Mouse (Mus musculus): ENCODE measurements around the gene Kcna3. TPM values are rescaled to one million over a fixed set of nuclear protein-coding genes. Genes with fewer than 3 reads are reported as not detected.

Gene Kcna3
- polyA plus RNA-seq, 2 experiments: 0.51 to 0.58 TPM

DNA sequence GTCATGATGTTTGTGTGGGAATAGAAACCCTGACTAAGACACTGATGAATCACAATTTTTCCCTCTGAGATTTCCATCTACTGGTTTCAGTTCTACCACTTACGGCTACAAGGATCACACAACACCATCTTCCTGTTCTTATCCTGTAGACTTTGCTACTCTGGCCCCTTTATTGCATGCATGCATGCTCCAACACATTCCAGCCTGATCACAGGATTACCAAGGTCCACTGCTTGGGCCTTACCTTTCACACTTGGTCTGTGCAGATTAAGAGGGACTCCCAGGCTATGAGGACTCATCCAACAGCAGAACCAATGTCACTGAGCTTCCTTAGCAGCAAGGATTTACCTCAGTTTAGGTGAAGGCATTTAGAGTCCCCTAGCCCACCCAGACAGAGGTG is 39.7 kb downstream of the Kcna3 start:
- no peaks in the 10 kb centered on the region for H3K4me1 ChIP-seq (replicated peaks; ENCODE audit: control insufficient read depth in 2 of 2, insufficient read depth in 2 of 2, low read length in 1 of 2)
- 60% methylated on average over 1 of the region's 1 CpGs for WGBS (ENCODE audit: insufficient replicate concordance)
- H3K36me3 ChIP-seq (replicated peaks; ENCODE audit: control insufficient read depth, insufficient read depth, low read depth): no peaks in the 10 kb centered on the region
- no peak for TF ChIP-seq EP300 (IDR thresholded peaks at IDR 0.05; ENCODE audit: low read depth)
- no peak for TF ChIP-seq CTCF (IDR thresholded peaks at IDR 0.05; ENCODE audit: low read depth)
- no peaks in the 10 kb centered on the region for H3K9me3 ChIP-seq (ENCODE audit: control insufficient read depth, low read length)
- H3K4me2 ChIP-seq (ENCODE audit: low read depth): no peak overlapping the region
- H3K27me3 ChIP-seq (ENCODE audit: control insufficient read depth, insufficient read depth, low read length): no peaks in the 10 kb centered on the region
- H3K27ac ChIP-seq: no peak overlapping the region
- no peak for DNase-seq (ENCODE audit: low read depth in 3 of 3, low spot score in 3 of 3)
- no peak overlapping the region for H3K4me3 ChIP-seq (ENCODE audit: insufficient read depth in 1 of 2, low read depth in 2 of 2, low read length in 2 of 2)
- H3K9ac ChIP-seq (replicated peaks): no peak overlapping the region
- ATAC-seq (ENCODE audit: insufficient read depth): no peak

DNA sequence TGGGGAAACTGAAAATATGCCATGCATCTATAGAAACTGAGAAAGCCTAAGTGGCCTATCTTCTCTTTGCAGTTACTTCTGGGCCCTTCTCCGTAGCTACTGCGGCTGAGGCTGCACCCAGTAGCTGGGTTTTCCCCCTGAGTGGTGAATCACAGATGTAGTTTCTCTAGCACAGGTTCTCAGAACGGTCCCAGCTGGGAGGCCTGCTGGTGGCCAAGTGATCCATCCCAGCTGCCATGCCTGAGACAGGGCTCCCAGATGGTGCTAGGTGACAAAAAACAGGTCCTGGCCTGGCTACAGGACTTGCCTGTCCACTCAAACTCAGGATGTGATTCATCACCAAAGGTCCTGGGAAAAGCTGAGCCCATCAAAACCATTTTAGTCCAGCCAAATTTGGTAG is 40.7 kb downstream of the Kcna3 start:
- no peak overlapping the region for H3K27ac ChIP-seq
- TF ChIP-seq EP300 (IDR thresholded peaks at IDR 0.05; ENCODE audit: low read depth) (no peak), CTCF (IDR thresholded peaks at IDR 0.05; ENCODE audit: low read depth) (no peak)
- 56% methylated on average over 3 of the region's 3 CpGs for WGBS (ENCODE audit: insufficient replicate concordance)
- ATAC-seq (ENCODE audit: insufficient read depth): no peak
- H3K27me3 ChIP-seq (ENCODE audit: control insufficient read depth, insufficient read depth, low read length): no peaks in the 10 kb centered on the region
- no peak overlapping the region for H3K4me3 ChIP-seq (ENCODE audit: insufficient read depth in 1 of 2, low read depth in 2 of 2, low read length in 2 of 2)
- H3K4me2 ChIP-seq (ENCODE audit: low read depth): no peak overlapping the region
- no peaks in the 10 kb centered on the region for H3K36me3 ChIP-seq (replicated peaks; ENCODE audit: control insufficient read depth, insufficient read depth, low read depth)
- no peaks in the 10 kb centered on the region for H3K9me3 ChIP-seq (ENCODE audit: control insufficient read depth, low read length)
- no peak overlapping the region for H3K9ac ChIP-seq (replicated peaks)
- H3K4me1 ChIP-seq (replicated peaks; ENCODE audit: control insufficient read depth in 2 of 2, insufficient read depth in 2 of 2, low read length in 1 of 2): no peaks in the 10 kb centered on the region
- DNase-seq (ENCODE audit: low read depth in 3 of 3, low spot score in 3 of 3): no peak

DNA sequence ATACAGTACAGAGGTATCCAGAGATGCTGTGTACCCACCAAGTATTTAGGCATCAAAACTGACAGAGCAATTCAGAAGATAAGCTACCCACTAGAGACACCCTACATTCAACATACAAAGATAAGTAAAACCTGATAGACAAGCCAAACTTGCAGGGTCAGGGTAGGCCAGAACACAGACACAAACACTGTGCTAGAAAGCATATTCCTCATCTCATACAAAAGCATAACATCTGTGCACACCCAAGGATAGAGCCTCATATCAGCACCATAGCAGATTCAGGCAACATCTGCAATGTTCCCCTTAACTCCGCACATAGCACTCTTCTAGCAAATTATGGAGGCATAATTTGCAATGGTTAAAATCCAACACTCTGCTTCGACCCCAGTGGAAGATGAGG is 41.1 kb downstream of the Kcna3 start:
- H3K36me3 ChIP-seq (replicated peaks; ENCODE audit: control insufficient read depth, insufficient read depth, low read depth): no peaks in the 10 kb centered on the region
- TF ChIP-seq EP300 (IDR thresholded peaks at IDR 0.05; ENCODE audit: low read depth) (no peak), CTCF (IDR thresholded peaks at IDR 0.05; ENCODE audit: low read depth) (no peak)
- no peaks in the 10 kb centered on the region for H3K4me1 ChIP-seq (replicated peaks; ENCODE audit: control insufficient read depth in 2 of 2, insufficient read depth in 2 of 2, low read length in 1 of 2)
- H3K9me3 ChIP-seq (ENCODE audit: control insufficient read depth, low read length): no peaks in the 10 kb centered on the region
- H3K4me2 ChIP-seq (ENCODE audit: low read depth): no peak overlapping the region
- 65% methylated on average over 2 of the region's 2 CpGs for WGBS (ENCODE audit: insufficient replicate concordance)
- H3K4me3 ChIP-seq (ENCODE audit: insufficient read depth in 1 of 2, low read depth in 2 of 2, low read length in 2 of 2): no peak overlapping the region
- H3K27me3 ChIP-seq (ENCODE audit: control insufficient read depth, insufficient read depth, low read length): no peaks in the 10 kb centered on the region
- no peak overlapping the region for H3K9ac ChIP-seq (replicated peaks)
- ATAC-seq (ENCODE audit: insufficient read depth) (no peak), DNase-seq (ENCODE audit: low read depth in 3 of 3, low spot score in 3 of 3) (no peak)
- no peak overlapping the region for H3K27ac ChIP-seq

DNA sequence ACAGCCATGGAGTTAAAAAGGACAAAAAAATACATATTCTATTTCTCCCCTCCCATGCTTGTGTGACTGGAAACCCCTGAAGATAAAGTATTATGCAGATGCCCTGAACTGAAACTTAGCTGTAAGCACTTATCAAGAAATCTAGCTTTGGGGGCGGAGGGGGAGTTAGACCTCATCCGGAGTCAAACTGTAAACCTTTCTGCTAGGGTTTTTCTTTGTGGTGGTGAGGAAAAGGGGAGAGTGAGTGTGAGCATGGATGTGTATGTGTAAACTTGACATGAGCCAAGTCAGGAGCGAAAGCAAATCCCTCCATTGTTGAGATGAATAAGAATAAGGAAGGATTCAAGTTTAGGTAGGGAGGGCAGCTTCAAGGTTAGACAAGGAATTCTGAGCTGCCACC is 44.8 kb downstream of the Kcna3 start:
- Histone ChIP-seq H3K9ac (replicated peaks) (no peak overlapping the region), H3K9me3 (ENCODE audit: control insufficient read depth, low read length) (no peaks in the 10 kb centered on the region), H3K4me2 (ENCODE audit: low read depth) (no peak overlapping the region), H3K36me3 (replicated peaks; ENCODE audit: control insufficient read depth, insufficient read depth, low read depth) (no peaks in the 10 kb centered on the region), H3K4me3 (ENCODE audit: insufficient read depth in 1 of 2, low read depth in 2 of 2, low read length in 2 of 2) (no peak overlapping the region), H3K27ac (no peak overlapping the region), H3K4me1 (replicated peaks; ENCODE audit: control insufficient read depth in 2 of 2, insufficient read depth in 2 of 2, low read length in 1 of 2) (no peaks in the 10 kb centered on the region), H3K27me3 (ENCODE audit: control insufficient read depth, insufficient read depth, low read length) (no peaks in the 10 kb centered on the region)
- no peak for TF ChIP-seq EP300 (IDR thresholded peaks at IDR 0.05; ENCODE audit: low read depth)
- no peak for TF ChIP-seq CTCF (IDR thresholded peaks at IDR 0.05; ENCODE audit: low read depth)
- 41% methylated on average over 3 of the region's 3 CpGs for WGBS (ENCODE audit: insufficient replicate concordance)
- ATAC-seq (ENCODE audit: insufficient read depth): no peak
- DNase-seq (ENCODE audit: low read depth in 3 of 3, low spot score in 3 of 3): no peak

DNA sequence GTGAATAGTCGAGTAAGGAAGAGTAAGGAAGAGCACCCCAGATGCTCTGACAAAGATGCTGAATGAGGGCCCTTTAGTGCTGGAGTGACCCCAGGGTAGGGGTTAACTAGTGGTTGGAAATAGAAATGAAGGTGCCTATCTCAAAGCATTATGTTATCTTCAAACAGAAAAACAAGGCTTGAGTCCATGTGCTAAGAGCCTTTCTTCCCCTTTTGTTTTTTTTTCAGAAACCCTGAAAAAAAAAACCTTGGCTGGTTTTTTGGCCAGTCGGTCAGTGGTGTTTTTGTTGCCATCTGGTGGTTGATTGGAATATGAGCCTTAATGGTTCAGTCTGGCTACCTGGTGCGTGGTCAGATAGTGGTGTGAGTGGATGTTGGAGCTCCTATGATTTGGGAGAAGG is 45.3 kb downstream of the Kcna3 start:
- H3K9ac ChIP-seq (replicated peaks): no peak overlapping the region
- no peaks in the 10 kb centered on the region for H3K4me1 ChIP-seq (replicated peaks; ENCODE audit: control insufficient read depth in 2 of 2, insufficient read depth in 2 of 2, low read length in 1 of 2)
- TF ChIP-seq EP300 (IDR thresholded peaks at IDR 0.05; ENCODE audit: low read depth) (no peak), CTCF (IDR thresholded peaks at IDR 0.05; ENCODE audit: low read depth) (peak; percentile 17; the same call in 1 of the 2 replicates)
- no peak for ATAC-seq (ENCODE audit: insufficient read depth)
- no peak overlapping the region for H3K4me2 ChIP-seq (ENCODE audit: low read depth)
- H3K27me3 ChIP-seq (ENCODE audit: control insufficient read depth, insufficient read depth, low read length): no peaks in the 10 kb centered on the region
- H3K36me3 ChIP-seq (replicated peaks; ENCODE audit: control insufficient read depth, insufficient read depth, low read depth): no peaks in the 10 kb centered on the region
- H3K4me3 ChIP-seq (ENCODE audit: insufficient read depth in 1 of 2, low read depth in 2 of 2, low read length in 2 of 2): no peak overlapping the region
- 17% methylated on average over 3 of the region's 3 CpGs for WGBS (ENCODE audit: insufficient replicate concordance)
- no peak overlapping the region for H3K27ac ChIP-seq
- no peaks in the 10 kb centered on the region for H3K9me3 ChIP-seq (ENCODE audit: control insufficient read depth, low read length)
- DNase-seq (ENCODE audit: low read depth in 3 of 3, low spot score in 3 of 3): no peak
